Mouse (Mus musculus): Measurements from ENCODE around the gene Cnppd1.

Gene Cnppd1

DNA sequence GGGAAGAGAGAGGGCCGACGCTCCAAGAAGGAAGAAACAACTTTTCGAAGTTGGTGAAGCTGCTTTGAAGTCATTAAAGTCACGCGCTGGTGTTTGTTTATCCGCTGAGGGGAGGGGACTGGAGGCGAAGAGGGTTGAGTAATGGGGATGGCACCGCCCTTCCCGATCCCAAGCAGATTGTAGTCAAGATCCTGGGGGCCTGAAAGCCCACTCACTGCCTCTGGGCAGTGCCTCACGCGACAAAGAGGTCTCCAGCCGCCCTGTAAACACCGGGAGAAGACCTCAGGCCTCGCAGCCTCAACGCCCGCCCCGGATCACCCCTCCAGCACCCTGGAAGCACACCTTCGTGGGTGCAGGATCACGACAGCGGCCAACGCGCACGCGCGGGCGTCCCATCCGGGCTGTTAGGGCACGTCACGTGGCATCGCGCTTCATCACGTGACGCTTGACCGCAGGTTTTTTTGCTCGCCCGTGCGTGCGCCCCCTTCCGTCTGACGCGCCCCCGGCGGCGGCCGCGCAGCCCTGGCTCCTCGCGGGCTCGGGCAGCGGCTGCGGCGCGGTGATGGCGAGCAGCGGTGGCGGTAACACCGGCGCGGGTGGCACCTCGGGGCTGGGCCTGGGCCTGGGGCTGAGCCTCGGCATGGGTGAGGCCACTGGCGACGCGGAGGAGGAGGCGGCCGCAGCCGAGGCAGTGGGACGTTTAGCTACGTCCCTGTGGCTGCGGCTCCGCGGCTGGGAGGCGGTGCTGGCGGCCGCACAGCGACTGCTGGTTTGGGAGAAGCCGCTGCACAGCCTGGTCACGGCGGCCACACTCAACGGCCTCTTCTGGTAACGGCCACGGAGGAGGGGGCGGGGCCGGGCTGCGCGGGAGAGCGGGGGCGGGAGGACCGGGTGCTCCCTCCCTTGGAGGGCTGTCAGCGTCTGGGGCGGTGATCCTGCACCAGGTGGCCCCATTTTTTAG lies at the start of gene Cnppd1, which contains the start of gene Retreg2:
Gene Cnppd1, minus strand, starts transcription at position 411 of the 961 bp plus-strand sequence.
Gene Retreg2, plus strand, starts transcription at position 478 of the 961 bp plus-strand sequence.
- in situ Hi-C loops (cut with MboI; ENCODE audit: unreplicated experiment in 2 of 2): no loop called here

- in situ Hi-C loops (cut with MboI; ENCODE audit: unreplicated experiment in 2 of 2): no loop called here
These were observed 49.3 kb upstream of the Cnppd1 start, which contains the start of the genes Ankzf1 and Atg9a for GRCm38 (mm10) chr1:75191622-75192402. Gene Ankzf1 (plus strand): TSS chr1:75192151. Gene Atg9a (minus strand): TSS chr1:75192196.

GRCm38 (mm10) chr1:75191258-75191621 lies 48.7 kb upstream of the Cnppd1 start:
- in situ Hi-C loops (cut with MboI; ENCODE audit: unreplicated experiment in 2 of 2): no loop called here

GRCm38 (mm10) chr1:75190577-75190976 lies 48.1 kb upstream of the Cnppd1 start:
- in situ Hi-C loops (cut with MboI; ENCODE audit: unreplicated experiment in 2 of 2): no loop called here

DNA sequence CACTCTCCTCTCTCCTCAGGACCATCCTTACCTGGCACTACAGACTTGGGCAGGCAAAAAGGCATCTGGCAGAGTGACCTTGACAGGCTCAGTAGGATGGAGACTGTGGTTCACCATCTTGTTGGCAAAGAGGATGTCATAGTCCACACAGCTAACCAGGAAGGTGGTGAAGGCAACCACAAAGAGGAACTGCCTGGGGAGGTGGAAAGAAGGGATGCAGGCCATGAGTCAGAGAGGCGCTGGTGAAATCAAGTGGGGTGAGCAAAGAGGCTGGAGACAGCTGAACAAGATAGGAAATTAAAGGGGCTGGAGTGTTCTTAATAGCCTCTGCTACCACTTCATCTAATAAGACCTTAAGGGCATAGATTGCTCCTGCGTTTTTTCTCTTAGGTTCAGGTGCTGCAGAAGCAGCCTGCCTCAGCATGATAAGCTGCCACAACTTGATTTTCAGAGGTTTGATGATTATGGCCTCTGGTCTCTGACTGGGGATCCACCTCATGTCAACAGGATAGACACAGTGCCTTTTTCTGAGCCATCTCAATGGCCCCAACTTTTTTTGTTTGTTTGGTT lies 45.5 kb upstream of the Cnppd1 start:
- in situ Hi-C loops (cut with MboI; ENCODE audit: unreplicated experiment in 2 of 2): no loop called here

GRCm38 (mm10) chr1:75187126-75187525 lies 44.6 kb upstream of the Cnppd1 start:
- in situ Hi-C loops (cut with MboI; ENCODE audit: unreplicated experiment in 2 of 2): no loop called here

DNA sequence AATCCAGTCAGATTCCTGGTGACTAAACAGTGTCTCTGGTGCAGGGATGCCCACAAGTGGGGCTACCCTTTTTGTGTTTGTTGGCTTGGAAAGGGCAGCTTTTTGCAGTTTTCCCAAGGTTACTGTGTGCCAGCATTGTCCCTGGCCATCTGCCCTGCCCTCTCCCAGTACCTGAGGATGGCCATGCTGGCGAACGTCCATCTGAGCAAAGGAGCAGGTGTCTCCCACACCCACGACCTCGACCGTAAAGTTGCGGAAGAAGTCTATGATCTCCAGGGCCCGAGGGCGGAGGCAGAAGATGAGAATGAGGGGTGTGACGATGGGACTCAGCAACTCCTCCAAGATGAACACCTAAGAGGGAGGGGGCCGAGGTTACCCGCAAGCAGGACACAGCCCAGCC lies 43.0 kb upstream of the Cnppd1 start:
- in situ Hi-C loops (cut with MboI; ENCODE audit: unreplicated experiment in 2 of 2): no loop called here

GRCm38 (mm10) chr1:75182160-75182559 lies 39.6 kb upstream of the Cnppd1 start:
- in situ Hi-C loops (cut with MboI; ENCODE audit: unreplicated experiment in 2 of 2): loop anchor here (5.0 kb wide), 1 partner anchor 70 kb away; no protein-coding TSS in a partner anchor

DNA sequence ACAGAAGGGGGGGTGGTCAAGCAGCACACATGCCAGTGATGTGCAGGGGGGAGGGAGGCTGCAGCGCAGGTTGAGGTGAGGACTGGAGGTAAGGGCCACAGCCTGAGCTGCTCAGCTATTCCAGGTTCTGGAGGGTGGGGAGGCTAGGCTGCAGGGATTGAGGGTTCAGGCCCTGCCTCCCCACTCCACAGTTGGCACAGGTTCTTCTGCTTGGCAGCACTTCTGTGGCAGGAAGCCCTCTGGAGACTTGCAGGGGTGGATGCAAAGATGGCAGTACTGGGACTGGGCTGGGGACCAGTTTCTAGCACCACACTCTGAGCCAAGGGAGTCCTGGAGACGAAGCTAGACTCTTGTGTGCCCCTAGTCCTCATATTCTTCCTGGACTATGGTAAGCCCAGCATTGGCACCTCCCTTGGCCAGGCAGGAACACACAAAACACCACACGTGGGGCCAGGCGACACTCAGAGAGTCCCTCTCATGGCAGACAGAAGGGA lies 38.9 kb upstream of the Cnppd1 start:
- in situ Hi-C loops (cut with MboI; ENCODE audit: unreplicated experiment in 2 of 2): loop anchor here (5.0 kb wide), 1 partner anchor 71 kb away; no protein-coding TSS in a partner anchor

DNA sequence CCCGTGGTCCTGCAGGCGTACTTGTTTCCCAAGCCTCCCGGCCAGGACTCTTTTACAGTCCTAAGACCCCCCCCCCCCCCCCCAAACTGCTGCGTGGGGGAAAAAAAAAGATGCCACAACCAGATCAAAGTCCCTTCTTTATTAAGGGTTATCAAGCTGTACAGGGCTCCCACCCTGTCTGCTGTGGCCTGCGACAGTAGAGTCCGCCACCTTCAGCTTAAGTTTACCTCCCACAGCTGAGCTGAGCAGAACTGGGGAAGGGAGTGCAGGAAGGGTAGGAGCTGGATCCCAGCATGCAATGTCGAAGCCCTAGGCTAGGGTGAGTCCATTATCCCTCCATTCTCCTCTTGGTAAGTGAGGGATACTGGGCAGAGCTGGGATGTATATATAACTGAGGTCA lies 38.2 kb upstream of the Cnppd1 start:
- in situ Hi-C loops (cut with MboI; ENCODE audit: unreplicated experiment in 2 of 2): loop anchor here (5.0 kb wide), 1 partner anchor 72 kb away; no protein-coding TSS in a partner anchor

DNA sequence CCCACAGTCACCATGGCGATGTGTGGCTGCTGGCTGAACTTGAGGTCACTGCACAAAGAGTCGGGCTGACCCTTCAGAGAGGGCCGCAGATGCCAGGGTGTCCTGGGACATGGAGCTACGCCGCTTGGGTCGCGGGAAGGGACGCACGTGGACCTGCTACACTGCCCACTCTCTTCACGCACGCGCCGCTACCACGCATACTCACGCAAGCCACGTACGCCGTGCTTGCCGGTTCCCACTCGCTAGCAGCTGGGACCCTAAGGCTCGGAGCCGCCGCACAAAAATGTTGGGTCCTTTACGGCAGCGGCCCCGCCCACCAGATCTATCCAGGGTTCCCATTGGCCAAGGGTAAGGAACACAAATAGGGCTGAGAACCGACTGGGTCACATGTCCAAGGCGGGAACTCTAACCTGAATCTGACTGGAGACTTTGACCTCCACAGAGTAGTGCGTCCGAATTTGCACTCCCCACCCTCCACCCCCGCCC lies 37.6 kb upstream of the Cnppd1 start, which contains the start of gene Abcb6:
Gene Abcb6, minus strand, starts transcription at position 288 of the 486 bp plus-strand sequence.
- in situ Hi-C loops (cut with MboI; ENCODE audit: unreplicated experiment in 2 of 2): loop anchor here (5.0 kb wide), 1 partner anchor 72 kb away; no protein-coding TSS in a partner anchor

DNA sequence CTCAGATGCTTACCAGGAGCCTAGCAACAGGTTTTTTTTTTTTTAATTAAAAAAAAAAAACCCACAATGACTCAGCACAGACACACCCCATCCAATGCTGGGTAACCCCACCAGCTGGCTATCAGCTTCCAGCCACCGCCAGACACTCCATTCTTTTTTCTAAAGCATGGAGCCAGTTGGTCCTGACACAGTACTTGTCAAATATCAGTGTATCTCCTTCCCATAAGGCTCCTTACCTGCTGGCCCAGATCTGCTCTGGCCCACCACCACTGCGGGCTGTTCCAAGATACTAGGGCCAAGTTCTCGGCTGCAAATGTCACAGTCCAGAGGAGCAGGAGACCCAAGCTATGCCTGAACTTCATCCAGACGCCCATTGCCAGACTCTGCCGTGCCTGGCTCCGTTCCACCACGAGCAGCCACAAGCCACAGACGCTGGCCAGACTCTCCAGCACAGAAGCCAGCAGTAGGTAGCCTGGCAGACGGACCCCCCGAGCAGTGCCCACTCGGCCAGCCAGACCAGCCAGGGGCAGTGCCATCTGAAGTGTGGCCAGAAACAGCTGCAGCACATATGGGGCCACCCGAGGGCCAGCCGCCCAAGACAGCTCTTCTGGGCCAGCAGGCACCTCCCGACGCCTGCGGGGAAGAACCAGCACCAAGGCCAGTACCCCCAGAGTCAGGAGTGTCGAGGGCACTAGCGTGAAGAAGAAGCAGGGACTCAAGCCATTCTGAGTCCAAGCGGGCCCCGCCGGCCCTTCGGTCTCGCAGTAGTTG lies 37.0 kb upstream of the Cnppd1 start:
- in situ Hi-C loops (cut with MboI; ENCODE audit: unreplicated experiment in 2 of 2): loop anchor here (5.0 kb wide), 1 partner anchor 73 kb away; no protein-coding TSS in a partner anchor

DNA sequence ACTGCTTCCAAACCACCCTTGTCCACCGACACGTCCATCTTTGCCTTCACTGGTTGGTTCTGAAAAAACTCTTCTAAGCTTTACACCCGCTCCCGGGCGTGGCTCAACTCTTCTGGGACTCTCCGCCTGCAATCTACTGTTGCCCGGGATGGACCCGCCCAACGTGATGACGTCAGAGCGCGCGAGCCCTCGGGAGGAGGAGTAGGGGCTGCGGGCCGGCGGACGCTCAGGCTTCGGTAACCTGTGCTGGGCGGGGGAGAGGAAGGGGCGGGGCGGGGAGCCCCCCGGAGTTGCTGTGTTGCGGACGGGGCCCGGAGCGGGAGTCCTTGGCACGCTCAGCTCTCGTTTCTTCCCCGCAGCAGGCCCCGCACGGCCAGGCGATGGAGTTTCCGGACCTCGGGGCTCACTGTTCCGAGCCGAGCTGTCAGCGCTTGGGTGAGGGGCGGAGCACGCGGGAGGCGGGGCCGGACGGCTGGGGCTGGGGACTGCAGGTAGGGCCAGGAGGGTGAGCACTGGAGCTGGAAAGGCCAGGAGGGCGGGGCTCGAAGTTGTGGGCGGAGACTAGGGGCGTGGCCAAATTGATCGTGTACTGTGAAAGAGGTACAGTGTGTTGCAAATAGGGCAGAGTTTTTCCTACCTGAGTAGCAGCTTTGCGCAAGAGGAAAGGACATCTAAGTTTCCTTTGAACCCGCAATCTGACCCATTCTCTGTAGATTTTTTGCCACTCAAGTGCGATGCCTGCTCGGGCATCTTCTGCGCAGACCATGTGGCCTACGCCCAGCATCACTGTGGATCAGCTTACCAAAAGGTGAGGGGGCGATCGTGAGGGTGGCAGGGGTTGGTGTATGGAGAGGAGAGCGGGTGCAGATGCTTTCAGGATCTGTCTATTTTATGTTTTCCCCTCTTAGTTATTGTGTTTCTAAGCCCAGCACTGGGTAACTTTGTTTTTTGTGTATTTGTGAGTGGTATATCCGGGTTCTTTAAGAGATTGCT lies 26.3 kb upstream of the Cnppd1 start, which contains the start of gene Zfand2b:
Gene Zfand2b, plus strand, starts transcription at position 175 of the 993 bp plus-strand sequence.
- in situ Hi-C loops (cut with MboI; ENCODE audit: unreplicated experiment in 2 of 2): no loop called here

DNA sequence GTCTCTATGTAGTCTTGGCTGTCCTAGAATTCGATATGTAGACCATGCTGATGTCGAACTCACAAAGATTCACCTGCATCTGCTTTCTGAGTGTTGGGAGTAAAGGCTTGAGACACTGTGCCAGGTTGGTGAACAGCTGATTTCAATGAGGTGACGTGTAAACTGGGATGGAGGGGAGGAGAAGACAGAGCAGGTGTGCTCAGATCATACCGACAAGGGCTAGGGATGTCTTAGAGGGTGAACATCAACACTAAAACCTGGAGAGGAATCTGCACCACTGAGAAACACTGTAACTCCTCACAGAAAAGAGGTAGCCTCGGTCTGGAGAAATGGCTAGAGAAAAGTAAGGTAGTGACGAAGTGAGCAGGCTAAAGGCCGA lies 25.6 kb upstream of the Cnppd1 start:
- in situ Hi-C loops (cut with MboI; ENCODE audit: unreplicated experiment in 2 of 2): no loop called here

GRCm38 (mm10) chr1:75160256-75160617 lies 17.7 kb upstream of the Cnppd1 start:
- in situ Hi-C loops (cut with MboI; ENCODE audit: unreplicated experiment in 2 of 2): no loop called here

- in situ Hi-C loops (cut with MboI; ENCODE audit: unreplicated experiment in 2 of 2): no loop called here
These were observed 17.2 kb upstream of the Cnppd1 start for GRCm38 (mm10) chr1:75159540-75160255.

GRCm38 (mm10) chr1:75158990-75159389 lies 16.5 kb upstream of the Cnppd1 start:
- in situ Hi-C loops (cut with MboI; ENCODE audit: unreplicated experiment in 2 of 2): no loop called here

DNA sequence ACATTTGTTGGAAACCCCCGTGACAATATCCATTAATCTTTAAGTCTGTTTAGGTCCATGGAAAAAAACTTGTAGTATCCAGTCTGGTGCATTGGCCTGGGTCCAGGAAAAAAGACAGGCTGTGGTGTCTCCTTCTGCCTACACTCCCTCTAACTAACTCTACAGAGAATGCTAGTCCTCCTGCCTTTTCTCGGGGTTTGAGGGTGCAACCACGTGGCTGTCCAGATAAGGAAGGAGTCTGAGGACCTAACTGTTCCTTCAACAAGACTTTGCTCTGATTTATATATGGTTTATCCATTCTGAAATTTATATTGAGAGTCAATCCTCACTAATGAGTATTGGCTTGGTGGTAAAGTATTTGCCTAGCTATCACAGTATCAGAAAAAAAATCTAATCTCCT lies 13.3 kb upstream of the Cnppd1 start:
- in situ Hi-C loops (cut with MboI; ENCODE audit: unreplicated experiment in 2 of 2): no loop called here

Data from v-Abl transformed pro-B cells (cell line).